ENCODE assay signal across 7 mouse cellular contexts in genomic region chr4:115058317-115058761, GRCm38 (mm10). TPM values are rescaled to one million over a fixed set of nuclear protein-coding genes. Genes with fewer than 3 reads are reported as not detected.
DNase-seq lines count a peak whose midpoint lies in the region; ATAC-seq and TF ChIP-seq lines count a peak whose summit lies in the region.

No protein-coding gene starts in this region.

- H3K4me1 ChIP-seq in bone marrow macrophage, adult 2 months (ENCODE audit: control insufficient read depth, insufficient read depth, low read length), result peaks cover 9% of the 10 kb centered on the region
- peaks cover 3% of the 10 kb centered on the region; the same call in 1 of the 2 replicates for H3K4me1 ChIP-seq in hindbrain, embryonic 11.5 days (replicated peaks; ENCODE audit: control insufficient read depth, insufficient read depth, low read length)
- H3K4me1 ChIP-seq in liver, embryonic 11.5 days (replicated peaks; ENCODE audit: control insufficient read depth, insufficient read depth, low read length), result peaks cover 12% of the 10 kb centered on the region

- ATAC-seq in CD4-positive, CD25-positive, alpha-beta regulatory T cell, adult 4 months, result peak; percentile 39
- ATAC-seq in hindbrain, embryonic 11.5 days (ENCODE audit: low FRiP score), result no peak
- ATAC-seq in liver, embryonic 11.5 days (replicated peaks; ENCODE audit: low FRiP score), result no peak

- no peak overlapping the region for H3K9ac ChIP-seq in hindbrain, embryonic 11.5 days (ENCODE audit: low read depth, low read length)
- H3K9ac ChIP-seq in liver, embryonic 11.5 days (ENCODE audit: low read depth, low read length), result peak overlapping the region; percentile 98

- H3K4me2 ChIP-seq in hindbrain, embryonic 11.5 days (replicated peaks; ENCODE audit: low read depth, low read length), result no peak overlapping the region
- peak overlapping the region; percentile 88 for H3K4me2 ChIP-seq in liver, embryonic 11.5 days

- peak overlapping the region; percentile 75 for H3K4me3 ChIP-seq in bone marrow macrophage, adult 2 months (ENCODE audit: insufficient read depth, low read length)
- H3K4me3 ChIP-seq in hindbrain, embryonic 11.5 days (ENCODE audit: low read depth, low read length), result peak overlapping the region; percentile 29; the same call in 1 of the 2 replicates
- H3K4me3 ChIP-seq in liver, embryonic 11.5 days (ENCODE audit: low read depth, low read length), result peak overlapping the region; percentile 77

- H3K36me3 ChIP-seq in hindbrain, embryonic 11.5 days (ENCODE audit: control insufficient read depth, insufficient read depth, low read length), result no peaks in the 10 kb centered on the region
- H3K36me3 ChIP-seq in liver, embryonic 11.5 days (ENCODE audit: control insufficient read depth, insufficient read depth, low read length), result no peaks in the 10 kb centered on the region

- TF ChIP-seq CTCF in bone marrow macrophage, adult 2 months (IDR thresholded peaks at IDR 0.05; ENCODE audit: low read depth, low read length), result no peak

- peak; percentile 66 for DNase-seq in hindbrain, embryonic 11.5 days (ENCODE audit: low spot score)
- DNase-seq in liver, embryonic 11.5 days (ENCODE audit: low spot score), result peak; percentile 64
- DNase-seq in neural tube, embryonic 10.5 days (ENCODE audit: extremely low spot score, low spot score), result peak; percentile 54
- DNase-seq in thymus, postnatal 4 days, result no peak
- no peak for DNase-seq in cerebellum, adult 11-12 months

- H3K27me3 ChIP-seq in hindbrain, embryonic 11.5 days (ENCODE audit: control insufficient read depth, insufficient read depth, low read length), result peaks cover 89% of the 10 kb centered on the region
- H3K27me3 ChIP-seq in liver, embryonic 11.5 days (replicated peaks; ENCODE audit: control insufficient read depth, insufficient read depth, low read length), result peaks cover 41% of the 10 kb centered on the region

- 2% methylated on average over 20 of the region's 20 CpGs for WGBS in hindbrain, embryonic 11.5 days
- under 1% methylated on average over 20 of the region's 20 CpGs for WGBS in liver, embryonic 11.5 days

- H3K27ac ChIP-seq in bone marrow macrophage, adult 2 months (ENCODE audit: insufficient read depth, low read depth, low read length), result peak overlapping the region; percentile 32
- no peak overlapping the region for H3K27ac ChIP-seq in hindbrain, embryonic 11.5 days (ENCODE audit: low read depth, low read length)
- H3K27ac ChIP-seq in liver, embryonic 11.5 days (ENCODE audit: low read depth, low read length), result peak overlapping the region; percentile 98

- TF ChIP-seq POLR2A in bone marrow macrophage, adult 2 months (IDR thresholded peaks at IDR 0.05; ENCODE audit: borderline replicate concordance, low read depth, low read length), result no peak

- H3K9me3 ChIP-seq in hindbrain, embryonic 11.5 days (ENCODE audit: control insufficient read depth, low read length), result no peaks in the 10 kb centered on the region
- no peaks in the 10 kb centered on the region for H3K9me3 ChIP-seq in liver, embryonic 11.5 days (ENCODE audit: control insufficient read depth, low read length)

RNA-seq across cellular contexts. Expression of gene Tal1, which starts 2.1 kb away (rescaled TPM):
- polyA plus RNA-seq in CD4-positive, CD25-positive, alpha-beta regulatory T cell, adult 4 months (2017; shearing (Covaris generic)), result not detected
- polyA plus RNA-seq in bone marrow macrophage, adult 2 months (2012; ENCODE audit: insufficient read depth, insufficient read length, missing spikeins), result 4.1 and 4.4 TPM in 2 replicates
- 8.6 and 10.3 TPM in 2 replicates for polyA plus RNA-seq in hindbrain, embryonic 11.5 days (2014; fragmentation: Nextera tagmentation; extraction: Ambion mirVana)
- polyA plus RNA-seq in liver, embryonic 11.5 days (2014; fragmentation: Nextera tagmentation; extraction: Ambion mirVana), result 42.7 and 47.6 TPM in 2 replicates

RNA-seq across cellular contexts. Expression of gene Pdzk1ip1, which starts 30.2 kb away (rescaled TPM):
- 10 to 100 TPM; 25.7 to 31.9 TPM for polyA plus RNA-seq in CD4-positive, CD25-positive, alpha-beta regulatory T cell, adult 4 months (2017; shearing (Covaris generic))
- 1.5 and 2.0 TPM in 2 replicates for polyA plus RNA-seq in bone marrow macrophage, adult 2 months (2012; ENCODE audit: insufficient read depth, insufficient read length, missing spikeins)
- 12.8 and 16.0 TPM in 2 replicates for polyA plus RNA-seq in hindbrain, embryonic 11.5 days (2014; fragmentation: Nextera tagmentation; extraction: Ambion mirVana)
- 24.2 and 25.8 TPM in 2 replicates for polyA plus RNA-seq in liver, embryonic 11.5 days (2014; fragmentation: Nextera tagmentation; extraction: Ambion mirVana)

RNA-seq across cellular contexts. Expression of gene Stil, which starts 58.4 kb away (rescaled TPM):
- polyA plus RNA-seq in CD4-positive, CD25-positive, alpha-beta regulatory T cell, adult 4 months (2017; shearing (Covaris generic)), result 1 to 10 TPM; 2.0 TPM
- 8.1 and 9.5 TPM in 2 replicates for polyA plus RNA-seq in bone marrow macrophage, adult 2 months (2012; ENCODE audit: insufficient read depth, insufficient read length, missing spikeins)
- polyA plus RNA-seq in hindbrain, embryonic 11.5 days (2014; fragmentation: Nextera tagmentation; extraction: Ambion mirVana), result 18.3 and 23.0 TPM in 2 replicates
- 16.2 and 20.4 TPM in 2 replicates for polyA plus RNA-seq in liver, embryonic 11.5 days (2014; fragmentation: Nextera tagmentation; extraction: Ambion mirVana)

Comparison
In these comparisons a context has a peak if more than half of its experiments do, and no peak if none do; other contexts are left out.
1. DNase-seq: peak in hindbrain, embryonic 11.5 days (single experiment), liver, embryonic 11.5 days (single experiment) and neural tube, embryonic 10.5 days (single experiment); none in thymus, postnatal 4 days (single experiment) and cerebellum, adult 11-12 months (single experiment).
2. Peak in every context shown above with its lines, with median percentiles within 50 percentile points of each other: H3K4me3 ChIP-seq.